Comparison of ENCODE assay signal across 20 mouse cellular contexts in the genomic region with DNA sequence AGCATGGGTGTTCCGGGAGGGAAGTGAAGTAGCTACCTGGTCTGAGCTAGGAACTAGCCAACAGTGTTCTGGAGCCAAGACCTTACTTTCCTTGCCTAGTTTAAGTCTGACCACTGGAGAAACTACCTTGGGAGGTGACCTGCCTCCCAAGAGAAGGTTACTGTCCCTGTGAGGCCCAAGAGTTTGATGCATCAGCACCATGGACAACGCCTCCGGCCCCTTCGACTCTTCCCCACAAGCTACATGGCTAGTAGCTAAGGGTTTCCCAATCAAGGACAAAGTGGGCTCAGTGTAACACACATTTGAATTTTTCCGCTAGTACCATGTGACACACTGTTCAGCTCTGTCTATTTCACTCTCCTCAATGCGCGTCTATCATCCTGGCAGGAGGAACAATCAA.
A peak's percentile ranks its signal among the peaks of the same experiment; 100 is the strongest.
DNase-seq lines count a peak whose midpoint lies in the region; ATAC-seq and TF ChIP-seq lines count a peak whose summit lies in the region.
"Had no signal": no experiment of that assay in that cellular context is flagged by ENCODE, and none has a peak within 500 bp of the region (broad histone marks: within the 10 kb centered on the region; RNA-seq: fewer than 3 reads in every experiment).

No protein-coding gene starts in this region.

- H3K27ac ChIP-seq in intestine, embryonic 14.5 days (ENCODE audit: low read depth) = no peak overlapping the region
- H3K27ac ChIP-seq in intestine, embryonic 16.5 days (ENCODE audit: low read length) = no peak overlapping the region
- H3K27ac ChIP-seq in embryonic facial prominence, embryonic 14.5 days (replicated peaks; ENCODE audit: low read depth, low read length) = no peak overlapping the region
- H3K27ac ChIP-seq in layer of hippocampus, adult 2 months = no peak overlapping the region
- H3K27ac ChIP-seq: embryonic facial prominence, embryonic 15.5 days; forebrain, embryonic 13.5 days; gastrocnemius, adult 2 months; heart, adult 2 months; left cerebral cortex, adult 2 months; limb, embryonic 15.5 days had no signal

- no peaks in the 10 kb centered on the region for H3K9me3 ChIP-seq in intestine, embryonic 14.5 days (ENCODE audit: control insufficient read depth, low read length)
- H3K9me3 ChIP-seq in intestine, embryonic 16.5 days (ENCODE audit: control insufficient read depth, low read length) = 0 out of 2 replicates have a peak, but pooled peaks cover 2% of the 10 kb centered on the region
- peaks cover 4% of the 10 kb centered on the region for H3K9me3 ChIP-seq in embryonic facial prominence, embryonic 14.5 days (ENCODE audit: control insufficient read depth, low read length)
- H3K9me3 ChIP-seq: embryonic facial prominence, embryonic 15.5 days; limb, embryonic 15.5 days had no signal

- H3K27me3 ChIP-seq in intestine, embryonic 14.5 days (replicated peaks; ENCODE audit: control insufficient read depth, insufficient read depth, low read length) = no peaks in the 10 kb centered on the region
- no peaks in the 10 kb centered on the region for H3K27me3 ChIP-seq in intestine, embryonic 16.5 days (replicated peaks; ENCODE audit: control insufficient read depth, insufficient read depth, low read length)
- H3K27me3 ChIP-seq in embryonic facial prominence, embryonic 14.5 days (replicated peaks; ENCODE audit: control insufficient read depth, insufficient read depth, low read length) = no peaks in the 10 kb centered on the region
- H3K27me3 ChIP-seq: embryonic facial prominence, embryonic 15.5 days; forebrain, embryonic 13.5 days; limb, embryonic 15.5 days had no signal

- no peaks in the 10 kb centered on the region for H3K4me1 ChIP-seq in intestine, embryonic 14.5 days (replicated peaks; ENCODE audit: control insufficient read depth, insufficient read depth, low read length)
- no peaks in the 10 kb centered on the region for H3K4me1 ChIP-seq in intestine, embryonic 16.5 days (ENCODE audit: control insufficient read depth, insufficient read depth, low read length)
- no peaks in the 10 kb centered on the region for H3K4me1 ChIP-seq in embryonic facial prominence, embryonic 14.5 days (ENCODE audit: control insufficient read depth, insufficient read depth, low read length)
- H3K4me1 ChIP-seq: embryonic facial prominence, embryonic 15.5 days; limb, embryonic 15.5 days had no signal

- TF ChIP-seq CTCF in layer of hippocampus, adult 2 months (conservative IDR thresholded peaks at IDR 0.05) = no peak

- no peaks in the 10 kb centered on the region for H3K36me3 ChIP-seq in intestine, embryonic 14.5 days (ENCODE audit: control insufficient read depth, insufficient read depth, low read length)
- no peaks in the 10 kb centered on the region for H3K36me3 ChIP-seq in intestine, embryonic 16.5 days (ENCODE audit: control insufficient read depth, insufficient read depth, low read length)
- H3K36me3 ChIP-seq in embryonic facial prominence, embryonic 14.5 days (ENCODE audit: control insufficient read depth, insufficient read depth, low read length) = no peaks in the 10 kb centered on the region
- H3K36me3 ChIP-seq: embryonic facial prominence, embryonic 15.5 days; limb, embryonic 15.5 days had no signal

- H3K4me2 ChIP-seq in intestine, embryonic 14.5 days (ENCODE audit: low read length) = no peak overlapping the region
- no peak overlapping the region for H3K4me2 ChIP-seq in intestine, embryonic 16.5 days (ENCODE audit: low read depth, low read length)
- H3K4me2 ChIP-seq in embryonic facial prominence, embryonic 14.5 days (ENCODE audit: low read depth, low read length) = no peak overlapping the region
- H3K4me2 ChIP-seq: embryonic facial prominence, embryonic 15.5 days; forebrain, embryonic 13.5 days; limb, embryonic 15.5 days had no signal

- DNase-seq in intestine, embryonic 14.5 days (ENCODE audit: low spot score) = peak; percentile 66
- peak; percentile 7 for DNase-seq in thymus, postnatal 4 days
- DNase-seq in thymus, postnatal 36 days = no peak
- peak; percentile 13 for DNase-seq in embryonic facial prominence, embryonic 14.5 days (ENCODE audit: low spot score)
- no peak for DNase-seq in layer of hippocampus, adult 2 months (ENCODE audit: low spot score in 2 of 2)
- DNase-seq in lung, postnatal 14 days = no peak
- DNase-seq: adrenal gland, postnatal 25 days; cerebellum, postnatal 10 days; gastrocnemius, adult 2 months; heart, adult 2 months; kidney, adult 8-10 months; lung, adult 18-20 months; right cerebral cortex, adult 18-20 months; thymus, postnatal 25 days had no signal

- no peak for ATAC-seq in intestine, embryonic 14.5 days (replicated peaks; ENCODE audit: low FRiP score, low TSS enrichment, low read depth)
- ATAC-seq in intestine, embryonic 16.5 days = no peak
- no peak for ATAC-seq in embryonic facial prominence, embryonic 14.5 days (ENCODE audit: low read depth)
- ATAC-seq: forebrain, embryonic 13.5 days; hindbrain, embryonic 16.5 days had no signal

- H3K9ac ChIP-seq in intestine, embryonic 14.5 days (ENCODE audit: low read length) = no peak overlapping the region
- no peak overlapping the region for H3K9ac ChIP-seq in intestine, embryonic 16.5 days (ENCODE audit: low read depth, low read length)
- H3K9ac ChIP-seq in embryonic facial prominence, embryonic 14.5 days (ENCODE audit: low read depth, low read length) = no peak overlapping the region
- H3K9ac ChIP-seq: embryonic facial prominence, embryonic 15.5 days; forebrain, embryonic 13.5 days; limb, embryonic 15.5 days had no signal

- no peak overlapping the region for H3K4me3 ChIP-seq in intestine, embryonic 14.5 days (ENCODE audit: low read depth, low read length)
- H3K4me3 ChIP-seq in intestine, embryonic 16.5 days (ENCODE audit: low read length) = no peak overlapping the region
- no peak overlapping the region for H3K4me3 ChIP-seq in embryonic facial prominence, embryonic 14.5 days (ENCODE audit: low read depth, low read length)
- no peak overlapping the region for H3K4me3 ChIP-seq in layer of hippocampus, adult 2 months
- H3K4me3 ChIP-seq: embryonic facial prominence, embryonic 15.5 days; forebrain, embryonic 13.5 days; gastrocnemius, adult 2 months; heart, adult 2 months; left cerebral cortex, adult 2 months; limb, embryonic 15.5 days had no signal

- WGBS in intestine, embryonic 14.5 days = 60% methylated on average over 7 of the region's 7 CpGs
- WGBS in intestine, embryonic 16.5 days = 67% methylated on average over 7 of the region's 7 CpGs
- 65% methylated on average over 7 of the region's 7 CpGs for WGBS in embryonic facial prominence, embryonic 14.5 days

Comparison
In these comparisons a context has a peak if more than half of its experiments do, and no peak if none do; other contexts are left out.
1. DNase-seq: peak in intestine, embryonic 14.5 days (single experiment), thymus, postnatal 4 days (single experiment) and embryonic facial prominence, embryonic 14.5 days (single experiment); none in thymus, postnatal 36 days (0 of 2), layer of hippocampus, adult 2 months (0 of 2) and lung, postnatal 14 days (single experiment).